Mouse (Mus musculus) kidney, postnatal 36 days (tissue): ENCODE measurements around the gene P2ry10b.

Source experiments
- DNase-seq, 2 experiments: peaks; one replicate each; pipeline ENCODE4 v3.0.0; 2021 to 2022; ENCODE audit warnings: mixed read lengths in 2 of 2

P2ry10b gene

GRCm38 (mm10) chrX:107148681-107149080 is at the start of gene P2ry10b:
Gene P2ry10b, plus strand, starts transcription at chrX:107148927.
- no peak for DNase-seq

GRCm38 (mm10) chrX:107116333-107116732 is 32.4 kb upstream of the P2ry10b start:
- DNase-seq, result no peak

- DNase-seq, result no peak
Measured at GRCm38 (mm10) chrX:107116987-107117386, 31.7 kb upstream of the P2ry10b start.

GRCm38 (mm10) chrX:107143184-107143583 is 5.5 kb upstream of the P2ry10b start:
- DNase-seq, result no peak

GRCm38 (mm10) chrX:107143930-107144329 is 4.8 kb upstream of the P2ry10b start:
- DNase-seq, result no peak

GRCm38 (mm10) chrX:107149391-107149993 is 765 bp downstream of the P2ry10b start:
- DNase-seq, result no peak

GRCm38 (mm10) chrX:107150027-107150426 is 1.3 kb downstream of the P2ry10b start:
- DNase-seq, result no peak

- peak in 1 of 2 experiments; percentile 2 for DNase-seq
Measured at GRCm38 (mm10) chrX:107150752-107151515, 2.2 kb downstream of the P2ry10b start.

GRCm38 (mm10) chrX:107156021-107156420 is 7.3 kb downstream of the P2ry10b start:
- no peak for DNase-seq

- DNase-seq, result peak; percentile 7 to 25
Measured at GRCm38 (mm10) chrX:107160496-107160895, 11.8 kb downstream of the P2ry10b start.

- peak in 1 of 2 experiments; percentile 25 for DNase-seq
Measured at GRCm38 (mm10) chrX:107168281-107168680, 19.6 kb downstream of the P2ry10b start.

GRCm38 (mm10) chrX:107169128-107169527 is 20.4 kb downstream of the P2ry10b start:
- DNase-seq, result no peak

- no peak for DNase-seq
Measured at GRCm38 (mm10) chrX:107178742-107179141, 30.0 kb downstream of the P2ry10b start.

- DNase-seq, result no peak
Measured at GRCm38 (mm10) chrX:107217577-107218090, 68.9 kb downstream of the P2ry10b start.
